Mouse (Mus musculus) hindbrain, embryonic 15.5 days (tissue): ENCODE results near the gene Rhox2c. TPM values are rescaled to one million over a fixed set of nuclear protein-coding genes. Genes with fewer than 3 reads are reported as not detected.
"Not testable (repeated sequence)": the region's sequence is repeated elsewhere in the genome, so short reads cannot be mapped to it uniquely, and the experiment has no call there.

Experiments used
- ATAC-seq: fragments of 200-750 bp; cut with Nextera tagmentation; 2 replicates; pipeline ENCODE4 v1.8.0; 2017; ENCODE audit warnings: low read depth, moderate number of reproducible peaks, moderate TSS enrichment; ENCODE audit not compliant: low FRiP score
- H3K27ac ChIP-seq: fragments of 300-500 bp; sonication (generic); replicated peaks from 2 replicates; pipeline ENCODE4 v1.5.1; 2015; ENCODE audit warnings: mild to moderate bottlenecking, inconsistent platforms
- H3K27me3 ChIP-seq: fragments of 300-500 bp; sonication (generic); 2 replicates; pipeline ENCODE4 v1.6.1; 2015; ENCODE audit warnings: control low read depth, inconsistent platforms
- H3K36me3 ChIP-seq: fragments of 300-500 bp; sonication (generic); 2 replicates; pipeline ENCODE4 v1.6.1; 2015; ENCODE audit warnings: control low read depth, inconsistent platforms
- H3K4me1 ChIP-seq: fragments of 300-500 bp; sonication (generic); replicated peaks from 2 replicates; pipeline ENCODE4 v1.6.1; 2015; ENCODE audit warnings: control low read depth, inconsistent platforms
- H3K4me2 ChIP-seq: fragments of 300-500 bp; sonication (generic); 2 replicates; pipeline ENCODE4 v1.6.1; 2015; ENCODE audit warnings: moderate library complexity, mild to moderate bottlenecking, inconsistent platforms
- H3K4me3 ChIP-seq: fragments of 300-500 bp; sonication (generic); 2 replicates; pipeline ENCODE4 v1.5.1; 2015; ENCODE audit warnings: mild to moderate bottlenecking, inconsistent platforms
- H3K9ac ChIP-seq: fragments of 300-500 bp; sonication (generic); 2 replicates; pipeline ENCODE4 v1.6.1; 2015; ENCODE audit warnings: inconsistent platforms
- H3K9me3 ChIP-seq: fragments of 300-500 bp; sonication (generic); 2 replicates; pipeline ENCODE4 v1.6.1; 2016; ENCODE audit warnings: control low read depth, inconsistent platforms
- WGBS: fragments of 180-500 bp; shearing (Covaris S2); methylation state at CpG from one replicate; pipeline ENCODE4 v1.1.7; 2015; 5-methylcytosine and 5-hydroxymethylcytosine counted together
- polyA plus RNA-seq: library from polyadenylated mRNA; unstranded; fragments of >200 nt; fragmentation: Nextera tagmentation; extraction: Ambion mirVana; gene quantifications from 2 replicates; pipeline ENCODE4 v1.2.1, GENCODE M21; 2015

The Rhox2c gene
- not detected in 2 replicates for polyA plus RNA-seq

- ATAC-seq, H3K9me3 ChIP-seq, H3K27me3 ChIP-seq, H3K4me1 ChIP-seq, H3K27ac ChIP-seq, H3K36me3 ChIP-seq, H3K9ac ChIP-seq, H3K4me2 ChIP-seq, H3K4me3 ChIP-seq: not testable (repeated sequence)
- 99% methylated on average over 7 of the region's 10 CpGs for WGBS
Observed at GRCm38 (mm10) chrX:37453380-37453779, at the start of gene Rhox2c. Rhox2c (plus strand) TSS chrX:37453680.

- no CpG with 5 or more reads among the region's 9 CpGs for WGBS
- H3K36me3 ChIP-seq, H3K9me3 ChIP-seq, ATAC-seq, H3K4me2 ChIP-seq, H3K27me3 ChIP-seq, H3K4me1 ChIP-seq, H3K4me3 ChIP-seq, H3K9ac ChIP-seq, H3K27ac ChIP-seq: not testable (repeated sequence)
Observed at GRCm38 (mm10) chrX:37411767-37412166, 41.7 kb upstream of the Rhox2c start, which contains the start of gene Rhox2b. Rhox2b (plus strand) TSS chrX:37412067.

- 87% methylated on average over 14 of the region's 15 CpGs for WGBS
- not testable (repeated sequence) for H3K27ac ChIP-seq, H3K4me1 ChIP-seq, H3K4me3 ChIP-seq, H3K36me3 ChIP-seq, ATAC-seq, H3K4me2 ChIP-seq, H3K27me3 ChIP-seq, H3K9ac ChIP-seq, H3K9me3 ChIP-seq
Observed at GRCm38 (mm10) chrX:37432194-37432593, 21.3 kb upstream of the Rhox2c start, which contains the start of gene Rhox4b. Rhox4b (plus strand) TSS chrX:37432494.

- not testable (repeated sequence) for H3K27ac ChIP-seq, H3K4me1 ChIP-seq, H3K27me3 ChIP-seq, ATAC-seq, H3K36me3 ChIP-seq, H3K9me3 ChIP-seq, H3K4me3 ChIP-seq, H3K4me2 ChIP-seq, H3K9ac ChIP-seq
- WGBS = 85% methylated on average over 3 of the region's 4 CpGs
Observed at GRCm38 (mm10) chrX:37458285-37458684, 4.8 kb downstream of the Rhox2c start, which contains the start of gene Rhox3c. Rhox3c (plus strand) TSS chrX:37458585.

GRCm38 (mm10) chrX:37480037-37480436 is 26.6 kb downstream of the Rhox2c start, which contains the start of gene Rhox4c:
Rhox4c (plus strand) TSS chrX:37480337.
- not testable (repeated sequence) for H3K9me3 ChIP-seq, ATAC-seq, H3K27ac ChIP-seq, H3K4me1 ChIP-seq, H3K4me2 ChIP-seq, H3K9ac ChIP-seq, H3K27me3 ChIP-seq, H3K4me3 ChIP-seq, H3K36me3 ChIP-seq
- 92% methylated on average over 14 of the region's 14 CpGs for WGBS

GRCm38 (mm10) chrX:37514059-37514458 is 60.6 kb downstream of the Rhox2c start, which contains the start of gene Rhox4d:
Rhox4d (plus strand) TSS chrX:37514359.
- H3K9ac ChIP-seq, H3K27me3 ChIP-seq, H3K4me2 ChIP-seq, ATAC-seq, H3K4me3 ChIP-seq, H3K4me1 ChIP-seq, H3K27ac ChIP-seq, H3K36me3 ChIP-seq, H3K9me3 ChIP-seq: not testable (repeated sequence)
- 92% methylated on average over 15 of the region's 18 CpGs for WGBS

Other genes with a start within 250 kb of the Rhox2c start
- gene Gm9, start 242.6 kb upstream of the Rhox2c start, polyA plus RNA-seq = not detected in 2 replicates
- gene Rhox1, start 231.4 kb upstream of the Rhox2c start, polyA plus RNA-seq = not detected in 2 replicates
- not detected in 2 replicates for gene Rhox2a, start 208.7 kb upstream of the Rhox2c start, polyA plus RNA-seq
- not detected in 2 replicates for gene Rhox3a, start 203.8 kb upstream of the Rhox2c start, polyA plus RNA-seq
- gene Rhox4a, start 188.3 kb upstream of the Rhox2c start, polyA plus RNA-seq = not detected in 2 replicates
- not detected in 2 replicates for gene Rhox3a2, start 73.7 kb upstream of the Rhox2c start, polyA plus RNA-seq
- not detected in 2 replicates for gene Rhox4a2, start 62.8 kb upstream of the Rhox2c start, polyA plus RNA-seq
- gene Rhox2b, start 41.6 kb upstream of the Rhox2c start, polyA plus RNA-seq = not detected in 2 replicates
- gene Rhox4b, start 21.2 kb upstream of the Rhox2c start, polyA plus RNA-seq = not detected in 2 replicates
- gene Rhox3c, start 4.9 kb downstream of the Rhox2c start, polyA plus RNA-seq = not detected in 2 replicates
- gene Rhox4c, start 26.7 kb downstream of the Rhox2c start, polyA plus RNA-seq = not detected in 2 replicates
- not detected in 2 replicates for gene Rhox2d, start 39.7 kb downstream of the Rhox2c start, polyA plus RNA-seq
- not detected in 2 replicates for gene Rhox4d, start 60.7 kb downstream of the Rhox2c start, polyA plus RNA-seq
- not detected in 2 replicates for gene Rhox2e, start 76.8 kb downstream of the Rhox2c start, polyA plus RNA-seq
- not detected in 2 replicates for gene Rhox3e, start 88.3 kb downstream of the Rhox2c start, polyA plus RNA-seq
- gene Rhox4e, start 103.7 kb downstream of the Rhox2c start, polyA plus RNA-seq = not detected in 2 replicates
- gene Rhox2f, start 117.7 kb downstream of the Rhox2c start, polyA plus RNA-seq = not detected in 2 replicates
- not detected in 2 replicates for gene Rhox3f, start 127.3 kb downstream of the Rhox2c start, polyA plus RNA-seq
- not detected in 2 replicates for gene Rhox4f, start 154.0 kb downstream of the Rhox2c start, polyA plus RNA-seq
- gene Rhox3g, start 174.9 kb downstream of the Rhox2c start, polyA plus RNA-seq = not detected in 2 replicates
- gene Rhox2g, start 189.8 kb downstream of the Rhox2c start, polyA plus RNA-seq = not detected in 2 replicates
- gene Rhox4g, start 197.6 kb downstream of the Rhox2c start, polyA plus RNA-seq = not detected in 2 replicates
- gene Rhox3h, start 215.1 kb downstream of the Rhox2c start, polyA plus RNA-seq = not detected in 2 replicates
- gene Rhox2h, start 219.6 kb downstream of the Rhox2c start, polyA plus RNA-seq = not detected in 2 replicates